Mouse (Mus musculus) CH12.LX (cell line): ENCODE measurements at regions not wholly inside any gene's neighbourhood (a gene's known extent, or its start where the extent isn't known, plus 50 kb on each side); places are given as distances from the start of the nearest gene placed in this dataset.

Source experiments
- DNase-seq: peaks from one replicate; pipeline ENCODE4 v3.0.0-alpha.2; 2013; ENCODE audit errors: extremely low read depth
- H3K27ac ChIP-seq: 2 replicates; pipeline ENCODE4 v1.5.1; 2012; ENCODE audit warnings: low read depth, mild to moderate bottlenecking, control low read depth, moderate library complexity; ENCODE audit not compliant: insufficient read depth
- H3K27me3 ChIP-seq: replicated peaks from 2 replicates; pipeline ENCODE3; 2012; ENCODE audit warnings: inconsistent platforms
- H3K36me3 ChIP-seq, 2 experiments: replicated peaks in 1 of 2; 2 replicates each; pipeline versions ENCODE3 to v1.6.1; 2012; ENCODE audit warnings: inconsistent platforms in 1 of 2, low read length in 1 of 2, mild to moderate bottlenecking in 1 of 2, mixed read lengths in 1 of 2, moderate library complexity in 1 of 2; ENCODE audit not compliant: control insufficient read depth in 1 of 2, insufficient read depth in 1 of 2
- H3K4me1 ChIP-seq, 2 experiments: 2 replicates each; pipeline ENCODE4 v1.6.1; 2012; ENCODE audit warnings: inconsistent platforms in 1 of 2, moderate library complexity in 1 of 2; ENCODE audit not compliant: insufficient read depth in 2 of 2, control insufficient read depth in 1 of 2
- H3K4me2 ChIP-seq: 2 replicates; pipeline ENCODE4 v1.6.1; 2012; ENCODE audit warnings: low read depth, mild to moderate bottlenecking, control low read depth; ENCODE audit not compliant: poor library complexity, insufficient read depth, severe bottlenecking
- H3K4me3 ChIP-seq, 3 experiments: fragments of 150-350 bp in 1 of 3; sonication (generic) in 1 of 3; replicated peaks in 1 of 3; 2 replicates each; pipeline versions ENCODE3 to v1.5.1; 2011 to 2012; ENCODE audit warnings: low read depth in 2 of 3, low read length in 2 of 3, mild to moderate bottlenecking in 2 of 3, moderate library complexity in 2 of 3, control low read depth in 1 of 3, improper control_type of control experiment in 1 of 3, inconsistent platforms in 1 of 3, mixed read lengths in 1 of 3; ENCODE audit not compliant: poor library complexity in 1 of 3
- H3K79me2 ChIP-seq: replicated peaks from 2 replicates; pipeline ENCODE4 v1.6.1; 2012; ENCODE audit warnings: mild to moderate bottlenecking, moderate library complexity; ENCODE audit not compliant: control insufficient read depth, poor library complexity, insufficient read depth, severe bottlenecking; ENCODE audit errors: extremely low read depth
- H3K9ac ChIP-seq: 2 replicates; pipeline ENCODE4 v1.6.1; 2012; ENCODE audit warnings: low read depth, mild to moderate bottlenecking, control low read depth, moderate library complexity; ENCODE audit not compliant: insufficient read depth
- H3K9me3 ChIP-seq: replicated peaks from 2 replicates; pipeline ENCODE3; 2012; ENCODE audit warnings: low read length, inconsistent platforms, mixed read lengths
- CHD2 ChIP-seq: IDR thresholded peaks from 2 replicates; pipeline ENCODE4 v1.6.1; 2011; ENCODE audit warnings: low read length, improper control_type of control experiment
- E2F4 ChIP-seq: IDR thresholded peaks from 2 replicates; pipeline ENCODE4 v1.6.1; 2011; ENCODE audit warnings: low read depth, low read length, improper control_type of control experiment; ENCODE audit not compliant: insufficient replicate concordance
- ELF1 ChIP-seq: IDR thresholded peaks from 2 replicates; pipeline ENCODE4 v1.6.1; 2014; ENCODE audit warnings: low read depth, mild to moderate bottlenecking, inconsistent platforms, low read length, improper control_type of control experiment
- EP300 ChIP-seq: IDR thresholded peaks from 2 replicates; pipeline ENCODE4 v1.6.1; 2011; ENCODE audit warnings: low read length, improper control_type of control experiment
- ETS1 ChIP-seq: conservative IDR thresholded peaks from 2 replicates; pipeline ENCODE4 v1.6.1; 2012; ENCODE audit warnings: low read depth, mild to moderate bottlenecking, inconsistent platforms, low read length, improper control_type of control experiment, moderate library complexity
- HCFC1 ChIP-seq: IDR thresholded peaks from 2 replicates; pipeline ENCODE4 v1.6.1; 2012; ENCODE audit warnings: low read depth, mild to moderate bottlenecking, inconsistent platforms, low read length, improper control_type of control experiment
- KAT2A ChIP-seq: IDR thresholded peaks from 2 replicates; pipeline ENCODE4 v1.6.1; 2012; ENCODE audit warnings: low read length, improper control_type of control experiment, inconsistent platforms; ENCODE audit not compliant: insufficient replicate concordance
- MEF2A ChIP-seq: IDR thresholded peaks from 2 replicates; pipeline ENCODE4 v1.6.1; 2014; ENCODE audit warnings: low read depth, mild to moderate bottlenecking, inconsistent platforms, low read length, improper control_type of control experiment, borderline replicate concordance
- NELFE ChIP-seq: IDR thresholded peaks from 2 replicates; pipeline ENCODE4 v1.6.1; 2011; ENCODE audit warnings: low read depth, low read length, improper control_type of control experiment
- PAX5 ChIP-seq: IDR thresholded peaks from 2 replicates; pipeline ENCODE4 v1.6.1; 2012; ENCODE audit warnings: low read length, inconsistent platforms, mixed read lengths
- POLR2AphosphoS2 ChIP-seq: IDR thresholded peaks from 2 replicates; pipeline ENCODE4 v1.6.1; 2011; ENCODE audit warnings: low read depth, low read length, improper control_type of control experiment
- SIN3A ChIP-seq: IDR thresholded peaks from 2 replicates; pipeline ENCODE4 v1.6.1; 2012; ENCODE audit warnings: low read length, improper control_type of control experiment, inconsistent platforms
- SMC3 ChIP-seq: IDR thresholded peaks from 2 replicates; pipeline ENCODE4 v1.6.1; 2011; ENCODE audit warnings: low read depth, low read length, improper control_type of control experiment
- TBP ChIP-seq: conservative IDR thresholded peaks from 2 replicates; pipeline ENCODE4 v1.6.1; 2011; ENCODE audit warnings: low read depth, low read length, improper control_type of control experiment
- TCF12 ChIP-seq: IDR thresholded peaks from 2 replicates; pipeline ENCODE4 v1.6.1; 2014; ENCODE audit warnings: low read depth, mild to moderate bottlenecking, inconsistent platforms, low read length, improper control_type of control experiment
- UBTF ChIP-seq: IDR thresholded peaks from 2 replicates; pipeline ENCODE4 v1.6.1; 2012; ENCODE audit warnings: low read depth, mild to moderate bottlenecking, inconsistent platforms, low read length, improper control_type of control experiment, moderate library complexity
- USF1 ChIP-seq: IDR thresholded peaks from 2 replicates; pipeline ENCODE4 v1.6.1; 2014; ENCODE audit warnings: low read depth, mild to moderate bottlenecking, inconsistent platforms, low read length, improper control_type of control experiment
- ZC3H11A ChIP-seq: IDR thresholded peaks from 2 replicates; pipeline ENCODE4 v1.6.1; 2012; ENCODE audit warnings: low read depth, mild to moderate bottlenecking, inconsistent platforms, low read length, improper control_type of control experiment
- ZKSCAN1 ChIP-seq: IDR thresholded peaks from 2 replicates; pipeline ENCODE4 v1.6.1; 2012; ENCODE audit warnings: low read depth, inconsistent platforms, low read length, improper control_type of control experiment, borderline replicate concordance
- ZNF384 ChIP-seq: IDR thresholded peaks from 2 replicates; pipeline ENCODE4 v1.6.1; 2012; ENCODE audit warnings: low read depth, low read length, improper control_type of control experiment, inconsistent platforms
- dilution Hi-C: fragments of 300-500 bp; cut with MboI; formaldehyde crosslinking; loops from 2 replicates; pipeline ENCODE4 v1.14.3; 2020; ENCODE audit warnings: low sequenced_read_pairs; ENCODE audit not compliant: extremely low pct_unique_long_range_greater_than_20kb, extremely low pct_ligation_motif_present
- in situ Hi-C: fragments of 300-500 bp; cut with MboI; formaldehyde crosslinking; loops from 3 replicates; pipeline ENCODE4 v1.14.3; 2019; ENCODE audit warnings: low sequenced_read_pairs, low pct_ligation_motif_present, low pct_unique_long_range_greater_than_20kb, mixed read lengths

DNA sequence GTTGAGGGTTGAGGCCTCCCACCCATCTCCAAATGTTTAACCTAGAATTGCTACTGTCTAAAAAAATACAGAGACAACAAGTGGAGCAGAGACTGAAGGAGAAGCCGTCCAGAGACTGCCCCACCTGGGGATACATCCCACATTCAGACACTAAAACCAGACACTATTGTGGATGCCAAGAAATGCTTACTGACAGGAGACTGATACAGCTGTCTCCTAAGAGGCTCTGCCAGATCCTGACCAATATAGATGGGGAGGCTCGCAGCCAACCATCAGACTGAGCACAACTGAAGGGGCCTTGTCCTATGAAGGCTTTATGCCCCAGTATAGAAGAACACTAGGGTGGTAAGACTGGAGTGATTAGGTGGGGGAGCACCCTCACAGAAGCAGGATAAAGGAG lies 652.5 kb downstream of the Actr3 start:
- Histone ChIP-seq H3K4me1 (no peaks in the 10 kb centered on the region), H3K9me3 (peaks cover 19% of the 10 kb centered on the region), H3K27me3 (no peaks in the 10 kb centered on the region), H3K4me2 (no peak overlapping the region), H3K79me2 (no peaks in the 10 kb centered on the region), H3K36me3 (no peaks in the 10 kb centered on the region)
- in situ Hi-C loops: no loop called here
- dilution Hi-C loops: no loop called here
- TF ChIP-seq POLR2AphosphoS2 (no peak), ELF1 (no peak), PAX5 (no peak), MEF2A (no peak), CHD2 (no peak), TBP (no peak), EP300 (no peak), ZKSCAN1 (no peak), KAT2A (no peak), ETS1 (no peak), E2F4 (no peak), HCFC1 (no peak), USF1 (no peak), ZNF384 (no peak), TCF12 (no peak), SIN3A (no peak), ZC3H11A (no peak)
- TF ChIP-seq, all 38 proteins: peak for 0
- Histone ChIP-seq H3K4me3 (no peak overlapping the region), H3K27ac (no peak overlapping the region), H3K9ac (no peak overlapping the region)
- no peak for DNase-seq

DNA sequence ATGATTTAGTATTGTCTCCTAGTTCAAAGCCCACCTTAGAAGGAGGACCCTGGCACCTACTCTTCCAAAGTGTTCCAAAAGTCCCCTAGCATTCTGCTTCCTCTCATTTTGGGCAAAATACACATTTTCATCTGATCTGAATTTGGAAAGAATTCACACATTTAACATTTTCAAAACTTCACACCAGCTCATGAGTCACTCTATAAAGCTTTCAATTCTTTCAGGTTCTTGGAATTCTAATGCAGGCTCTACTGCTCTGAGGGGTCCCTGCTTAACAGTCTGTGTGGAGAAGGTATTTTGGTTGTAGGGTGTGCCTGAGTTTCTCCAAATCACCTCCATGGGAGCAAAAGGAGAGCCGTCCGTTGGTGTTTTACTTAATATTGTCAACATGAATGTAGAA lies 657.8 kb downstream of the Actr3 start:
- TF ChIP-seq UBTF (no peak), NELFE (no peak), HCFC1 (no peak), SIN3A (no peak), ZNF384 (no peak), EP300 (no peak), SMC3 (no peak)
- DNase-seq: no peak
- Histone ChIP-seq H3K79me2 (no peaks in the 10 kb centered on the region), H3K9me3 (peaks cover 33% of the 10 kb centered on the region), H3K27me3 (no peaks in the 10 kb centered on the region), H3K4me3 (no peak overlapping the region), H3K36me3 (no peaks in the 10 kb centered on the region), H3K9ac (no peak overlapping the region), H3K4me1 (no peaks in the 10 kb centered on the region), H3K27ac (no peak overlapping the region), H3K4me2 (no peak overlapping the region)
- in situ Hi-C loops (no loop called here), dilution Hi-C loops (no loop called here)
